Mouse (Mus musculus) testis, adult 2 months (tissue): Measurements from ENCODE around the gene Hnrnpdl.

Experiments used
- CTCF ChIP-seq: fragments of 200-500 bp; IDR thresholded peaks from 2 replicates; pipeline ENCODE4 v1.5.1; 2012; ENCODE audit warnings: low read depth, mild to moderate bottlenecking, inconsistent platforms, low read length, moderate library complexity; ENCODE audit not compliant: control insufficient read depth, insufficient read depth, insufficient replicate concordance
- POLR2A ChIP-seq: fragments of 200-500 bp; IDR thresholded peaks from 2 replicates; pipeline ENCODE4 v1.6.1; 2012; ENCODE audit warnings: low read depth, mild to moderate bottlenecking, inconsistent platforms, low read length, moderate library complexity; ENCODE audit not compliant: control insufficient read depth

GRCm38 (mm10) chr5:100005896-100006295 is 33.6 kb downstream of the Hnrnpdl start:
- no peak for TF ChIP-seq CTCF
- TF ChIP-seq POLR2A: no peak
